Mouse (Mus musculus) cerebellum, adult 11-12 months (tissue): ENCODE data around the gene Otol1.

ENCODE experiments used
- DNase-seq: peaks from one replicate; pipeline ENCODE4 v3.0.0; 2022

The Otol1 gene

DNA sequence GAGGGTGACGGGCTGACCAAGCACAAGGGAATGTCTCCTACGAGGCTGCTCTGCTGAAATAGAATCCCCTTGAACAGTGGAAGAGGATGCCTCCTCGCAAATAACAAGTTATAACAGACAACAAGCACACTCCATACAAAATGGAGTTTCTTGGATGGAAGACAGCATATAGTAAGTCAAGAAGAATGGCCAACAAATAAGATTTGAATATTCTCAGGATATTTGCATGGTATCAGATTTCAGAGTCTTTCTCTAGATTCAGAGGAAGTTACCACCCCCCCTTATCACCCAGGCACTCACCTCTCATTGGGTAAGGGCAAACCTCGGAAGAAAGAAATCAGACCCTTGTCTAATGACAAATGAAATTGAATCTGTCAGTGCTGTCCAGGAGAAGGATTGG lies at the start of gene Otol1:
TSS of gene Otol1 (plus strand) at position 301 of the 400 bp plus-strand sequence.
- no peak for DNase-seq

DNA sequence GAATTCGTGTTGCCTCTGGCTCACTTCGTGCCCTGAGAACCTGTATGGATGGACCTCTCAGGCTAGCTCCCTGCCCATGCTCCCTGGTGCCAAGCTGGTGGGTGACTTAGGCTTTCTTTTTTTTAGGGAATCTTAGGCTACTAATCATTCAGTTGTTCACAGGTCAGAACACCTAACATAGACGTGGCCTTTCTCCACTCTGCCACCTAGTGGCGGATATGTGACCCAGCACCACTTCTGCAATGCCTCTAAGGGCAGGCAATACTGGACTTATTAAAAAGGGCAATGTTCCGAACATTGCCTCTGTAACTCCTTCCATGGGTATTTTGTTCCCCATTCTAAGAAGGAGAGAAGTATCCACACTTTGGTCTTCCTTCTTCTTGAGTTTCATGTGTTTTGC lies 45.2 kb upstream of the Otol1 start:
- DNase-seq = peak; percentile 4

DNA sequence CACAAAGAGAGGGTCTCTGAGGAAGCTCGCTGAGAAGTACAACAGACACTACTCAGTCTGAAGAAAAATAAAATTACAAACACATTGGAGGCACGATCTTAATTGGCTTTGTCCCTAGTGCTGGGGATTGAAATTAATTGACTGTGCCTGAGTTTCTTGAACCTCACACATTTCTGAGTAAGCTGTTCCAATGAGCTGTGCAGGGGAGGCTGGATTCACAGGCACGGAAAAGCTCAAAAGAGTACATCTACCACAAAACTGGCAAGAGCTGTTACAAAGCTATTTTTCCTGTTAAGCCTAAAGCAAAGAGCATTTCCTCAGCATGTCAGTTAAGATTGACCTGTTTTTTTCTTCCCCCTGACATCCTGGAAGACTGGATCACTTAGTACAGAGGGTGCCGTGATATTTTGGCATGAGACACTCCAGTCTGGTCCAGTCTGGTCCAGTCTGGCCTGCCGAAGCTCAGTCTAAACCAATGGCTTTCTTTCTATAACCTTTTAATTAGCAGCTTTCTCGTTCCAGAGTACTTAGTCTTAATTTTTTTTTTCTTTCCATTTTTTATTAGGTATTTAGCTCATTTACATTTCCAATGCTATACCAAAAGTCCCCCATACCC lies 35.8 kb upstream of the Otol1 start:
- no peak for DNase-seq

DNA sequence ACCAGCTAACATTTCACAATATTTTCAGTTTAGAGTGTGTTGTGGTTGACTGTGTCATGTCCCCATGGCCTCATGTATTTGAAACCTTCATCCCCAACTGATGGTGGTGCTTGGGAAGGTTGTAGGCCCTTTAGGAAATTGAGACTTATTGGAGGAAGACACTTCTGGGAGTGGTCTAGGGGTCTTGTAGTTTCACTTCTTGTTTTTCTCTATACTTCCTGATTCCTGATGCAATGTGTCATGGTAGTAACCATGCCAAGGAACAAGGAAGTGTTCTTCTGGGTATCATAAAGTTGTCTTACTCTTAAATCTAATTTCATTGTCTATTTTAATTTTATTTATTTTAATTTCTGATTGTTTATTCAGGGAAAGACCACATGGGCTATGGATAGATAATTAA lies 29.3 kb upstream of the Otol1 start:
- DNase-seq = no peak

DNA sequence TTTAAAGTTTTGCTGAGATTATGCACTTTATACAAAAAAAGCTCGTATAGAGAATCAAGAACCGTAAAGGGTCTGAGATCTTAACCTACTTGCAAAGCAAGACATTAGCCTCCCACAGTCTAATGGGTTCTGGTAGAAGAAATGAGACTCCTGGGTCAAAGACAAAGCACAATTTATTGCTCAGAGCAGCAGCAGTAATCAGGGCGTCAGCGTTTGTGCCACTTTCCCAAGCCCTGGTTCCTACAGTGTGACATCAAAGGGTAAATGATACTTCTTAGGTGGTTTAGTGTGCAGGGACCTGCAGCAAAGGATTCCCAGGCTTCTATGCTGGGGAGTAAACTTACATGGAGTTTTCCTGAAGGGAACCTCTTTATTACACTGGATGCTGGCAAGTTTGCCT lies 13.6 kb upstream of the Otol1 start:
- DNase-seq = no peak

DNA sequence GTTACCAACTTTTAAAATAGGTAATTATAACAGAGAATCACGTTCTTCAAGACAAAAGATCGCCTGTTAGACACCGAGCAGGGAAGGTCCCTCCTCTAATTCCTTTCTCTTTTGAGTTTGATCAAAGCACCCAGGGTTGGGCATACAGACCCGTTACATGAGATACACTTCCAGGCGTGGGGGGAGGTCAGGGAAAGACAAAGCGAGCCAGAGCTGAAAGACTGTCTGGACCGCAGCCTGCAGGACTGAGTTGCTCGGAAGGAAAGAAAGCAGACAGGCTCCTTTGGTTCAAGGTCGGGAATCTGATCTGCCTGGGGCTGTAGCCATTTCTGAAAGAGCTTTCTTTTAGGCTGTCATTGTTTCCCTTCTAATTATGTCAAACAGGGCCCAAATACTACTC lies 5.9 kb upstream of the Otol1 start:
- no peak for DNase-seq

DNA sequence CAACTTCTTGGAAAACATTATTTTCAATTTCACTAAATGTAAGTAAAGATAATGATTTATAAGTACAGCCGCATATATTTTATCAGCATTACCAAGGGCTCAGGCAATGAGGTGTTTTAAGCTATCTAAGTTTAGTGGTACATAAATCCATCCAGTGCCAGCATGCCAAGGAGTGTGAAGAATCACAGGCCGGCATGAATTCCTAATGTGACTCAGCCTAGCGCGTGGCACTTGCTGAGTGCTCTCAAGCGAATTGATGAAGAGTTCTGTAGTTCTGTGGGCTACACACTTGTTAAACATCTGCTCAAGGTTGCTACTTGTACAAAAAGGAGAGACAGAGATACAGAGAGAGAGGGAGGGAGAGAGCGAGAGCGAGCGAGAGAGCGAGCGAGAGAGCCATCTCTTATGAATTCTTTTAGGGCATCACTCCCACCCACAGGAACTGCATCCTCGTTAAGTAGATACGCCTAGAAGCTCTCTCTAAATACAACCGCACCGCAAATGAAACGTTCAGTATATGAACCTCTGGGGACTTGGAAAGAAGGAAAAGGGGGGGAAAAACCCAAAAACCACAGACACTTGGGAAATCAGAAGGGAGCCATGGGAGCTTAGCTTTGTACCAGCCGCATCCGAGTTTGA lies 4.2 kb upstream of the Otol1 start:
- no peak for DNase-seq

DNA sequence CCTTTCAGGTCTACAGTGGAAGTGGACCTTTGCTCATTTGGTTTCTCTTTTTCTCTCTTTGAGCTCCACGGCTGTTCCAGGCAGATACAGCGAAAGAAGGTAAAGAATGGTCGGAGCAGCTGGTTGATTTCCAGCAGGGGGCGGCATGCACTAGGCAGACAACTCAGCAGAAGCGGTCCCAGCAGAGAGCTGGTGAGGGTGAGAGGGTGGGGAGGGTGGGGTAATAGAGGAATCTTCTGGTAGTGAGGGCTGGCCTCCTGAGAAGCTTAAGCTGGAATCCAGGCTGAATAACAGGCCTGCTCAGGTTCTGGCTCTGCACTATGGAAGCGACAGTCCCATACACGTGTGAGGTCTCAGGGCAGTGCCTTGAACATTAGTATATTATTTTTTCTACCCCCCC lies 3.5 kb upstream of the Otol1 start:
- no peak for DNase-seq

DNA sequence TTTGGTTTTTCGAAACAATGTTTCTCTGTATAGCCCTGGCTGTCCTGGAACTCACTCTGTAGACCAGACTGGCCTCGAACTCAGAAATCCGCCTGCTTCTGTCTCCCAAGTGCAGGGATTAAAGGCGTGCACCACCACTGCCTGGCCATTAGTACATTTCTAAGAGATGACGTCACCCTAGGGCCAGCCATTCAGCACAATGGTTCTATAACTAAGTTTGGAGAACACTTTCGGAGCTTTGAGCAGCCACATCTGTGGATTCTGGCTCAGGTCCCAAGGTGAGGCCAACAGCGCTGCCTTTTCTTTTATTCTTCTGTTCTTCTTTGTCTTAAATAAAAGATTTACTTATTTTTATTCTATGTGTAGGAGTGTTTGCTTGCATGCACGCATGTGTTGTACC lies 3.0 kb upstream of the Otol1 start:
- no peak for DNase-seq

DNA sequence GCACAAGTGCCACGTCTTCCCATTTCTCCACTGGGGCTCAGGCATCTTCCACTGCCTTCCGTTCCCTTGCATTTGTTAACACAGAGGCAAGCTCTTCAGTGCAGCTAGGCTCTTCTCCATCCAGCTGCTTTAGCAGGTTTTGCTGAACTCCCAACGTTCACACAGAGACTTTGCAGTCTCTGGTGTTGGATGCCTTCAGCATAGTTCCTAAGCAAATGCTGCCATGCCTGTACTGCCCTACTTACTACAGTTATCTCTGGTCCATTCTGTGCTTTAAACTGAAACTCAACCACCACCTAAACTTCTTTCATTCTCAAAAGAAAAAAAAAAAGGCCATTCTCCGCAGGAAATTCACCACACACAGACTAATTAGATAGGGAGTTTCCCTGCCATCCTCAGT lies 5.2 kb downstream of the Otol1 start:
- no peak for DNase-seq

DNA sequence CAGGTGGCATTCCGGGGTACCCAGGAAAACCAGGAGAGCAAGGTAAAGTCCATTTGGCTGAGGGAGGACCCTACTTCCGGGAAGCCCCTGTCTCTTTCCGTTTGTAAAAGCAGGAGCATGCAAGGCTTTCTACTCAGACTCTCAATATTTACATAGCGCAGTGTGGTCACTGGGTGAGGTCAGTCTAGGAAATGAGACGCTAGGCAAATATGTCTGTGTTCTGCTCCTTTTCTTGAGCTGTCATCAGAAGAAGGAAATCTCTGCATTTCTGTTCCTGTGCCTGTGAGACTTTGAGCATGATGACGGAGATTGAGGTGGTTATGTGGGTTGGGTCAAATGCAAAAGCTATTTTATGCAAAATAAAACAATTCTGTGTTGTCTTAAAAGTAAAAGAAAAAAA lies 19.2 kb downstream of the Otol1 start:
- DNase-seq = no peak

DNA sequence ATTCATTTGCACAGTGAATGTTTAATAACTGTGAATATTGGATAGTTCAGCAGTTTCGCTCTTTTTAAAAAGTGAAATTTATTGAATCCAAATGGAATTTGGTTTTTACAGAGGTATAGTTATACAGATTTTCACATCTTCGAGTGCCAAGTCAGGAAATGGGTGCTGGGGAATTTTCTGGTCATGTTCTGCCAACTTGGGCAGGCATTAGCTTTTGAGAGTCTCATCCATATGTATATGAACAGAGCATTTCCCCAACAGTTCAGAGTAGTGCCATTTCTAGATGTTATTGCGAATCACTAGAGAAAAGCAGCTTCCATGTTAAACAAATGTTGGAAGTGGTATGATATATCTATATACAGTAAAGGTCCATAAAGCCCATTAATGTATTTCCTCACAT lies 21.8 kb downstream of the Otol1 start:
- no peak for DNase-seq

DNA sequence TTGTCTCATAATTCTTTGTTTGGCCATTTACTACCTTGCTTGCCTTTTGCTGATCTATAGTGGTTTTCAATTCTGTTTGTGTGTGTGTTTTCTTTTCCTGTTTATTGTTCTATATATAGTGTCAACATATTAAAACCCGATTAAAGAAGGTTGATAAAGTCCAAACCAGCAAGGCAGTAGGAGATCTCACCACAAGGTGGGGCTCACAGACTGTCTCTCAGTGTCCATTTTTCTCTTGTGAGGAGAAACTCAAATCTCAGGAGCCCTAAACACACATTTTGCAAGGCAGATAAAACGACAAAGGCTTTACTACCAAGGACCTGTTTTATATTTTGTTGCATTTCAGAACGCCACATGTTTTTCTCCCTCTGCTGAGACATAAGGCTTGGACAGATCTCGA lies 28.2 kb downstream of the Otol1 start:
- no peak for DNase-seq
